Mouse (Mus musculus) spleen, adult 2 months (tissue): ENCODE measurements around the gene Bank1.

ENCODE experiments used
- CTCF ChIP-seq: fragments of 200-500 bp; IDR thresholded peaks from 2 replicates; pipeline ENCODE4 v1.5.1; 2011; ENCODE audit warnings: mild to moderate bottlenecking, inconsistent platforms; ENCODE audit not compliant: insufficient read depth, insufficient read length, insufficient replicate concordance; ENCODE audit errors: extremely low read depth
- POLR2A ChIP-seq: fragments of 200-500 bp; IDR thresholded peaks from 2 replicates; pipeline ENCODE4 v1.6.1; 2011; ENCODE audit warnings: low read depth, low read length, inconsistent platforms

DNA sequence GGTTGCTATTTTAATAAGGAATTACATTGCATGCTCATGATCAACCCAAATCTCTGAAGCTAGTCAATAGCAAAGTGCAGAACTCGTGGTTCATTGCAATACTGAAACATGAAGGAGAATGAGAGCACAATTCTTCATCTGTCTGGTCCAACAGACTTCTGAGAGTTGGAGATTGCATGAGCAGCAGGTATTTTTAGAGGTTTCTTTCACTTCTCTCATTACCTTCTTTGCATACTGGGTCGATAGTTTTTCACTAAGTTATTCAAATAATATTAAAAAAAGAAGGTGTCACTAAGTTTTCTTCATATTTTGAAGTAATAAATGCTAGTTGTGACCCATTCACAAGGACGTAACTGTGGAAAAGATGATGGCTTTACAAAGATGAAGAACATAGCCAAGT is 87.1 kb downstream of the Bank1 start:
- TF ChIP-seq CTCF, result no peak
- no peak for TF ChIP-seq POLR2A
